Mouse (Mus musculus): Measurements from ENCODE around the gene Cyld. TPM values are rescaled to one million over a fixed set of nuclear protein-coding genes. Genes with fewer than 3 reads are reported as not detected.
A peak's percentile ranks its signal among the peaks of the same experiment; 100 is the strongest.
"Not testable (repeated sequence)": the region's sequence is repeated elsewhere in the genome, so short reads cannot be mapped to it uniquely, and the experiment has no call there.

Cyld gene
- polyA plus RNA-seq (2015; fragmentation: Nextera tagmentation; extraction: Ambion mirVana) = 6.1 and 6.6 TPM in 2 replicates

- H3K27me3 ChIP-seq = no peaks in the 10 kb centered on the region
- peak; percentile 98 for ATAC-seq (ENCODE audit: insufficient read depth)
- H3K4me2 ChIP-seq = peak within 1 kb of the TSS; percentile 93
- H3K27ac ChIP-seq (replicated peaks) = peak within 1 kb of the TSS; percentile 81
- no peaks in the 10 kb centered on the region for H3K36me3 ChIP-seq (replicated peaks)
- H3K4me3 ChIP-seq (replicated peaks) = peak within 1 kb of the TSS; percentile 92
- under 1% methylated on average over 70 of the region's 80 CpGs for WGBS (ENCODE audit: insufficient replicate concordance)
- H3K4me1 ChIP-seq (replicated peaks) = peaks cover 25% of the 10 kb centered on the region
- H3K9ac ChIP-seq = peak within 1 kb of the TSS; percentile 82
- no peaks in the 10 kb centered on the region for H3K9me3 ChIP-seq (replicated peaks)
Observed at GRCm38 (mm10) chr8:88696721-88697641, at the start of gene Cyld. Gene Cyld (plus strand): TSS chr8:88697028.

GRCm38 (mm10) chr8:88648322-88648721 is 48.5 kb upstream of the Cyld start:
- Histone ChIP-seq H3K36me3 (replicated peaks) (no peaks in the 10 kb centered on the region), H3K4me2 (no peak overlapping the region), H3K4me3 (replicated peaks) (no peak overlapping the region), H3K9ac (no peak overlapping the region), H3K9me3 (replicated peaks) (no peaks in the 10 kb centered on the region), H3K27ac (replicated peaks) (no peak overlapping the region), H3K4me1 (replicated peaks) (0 out of 2 replicates have a peak, but pooled peaks cover 11% of the 10 kb centered on the region), H3K27me3 (peaks cover 7% of the 10 kb centered on the region; the same call in 1 of the 2 replicates)
- ATAC-seq (ENCODE audit: insufficient read depth) = no peak

GRCm38 (mm10) chr8:88650016-88650708 is 46.7 kb upstream of the Cyld start:
- ATAC-seq (ENCODE audit: insufficient read depth) = no peak
- Histone ChIP-seq H3K27me3 (peaks cover 7% of the 10 kb centered on the region; the same call in 1 of the 2 replicates), H3K4me2 (no peak overlapping the region), H3K9ac (no peak overlapping the region), H3K4me3 (replicated peaks) (no peak overlapping the region), H3K4me1 (replicated peaks) (0 out of 2 replicates have a peak, but pooled peaks cover 11% of the 10 kb centered on the region), H3K27ac (replicated peaks) (no peak overlapping the region), H3K9me3 (replicated peaks) (no peaks in the 10 kb centered on the region), H3K36me3 (replicated peaks) (no peaks in the 10 kb centered on the region)
- 49% methylated on average over 6 of the region's 6 CpGs for WGBS (ENCODE audit: insufficient replicate concordance)

- not testable (repeated sequence) for H3K4me2 ChIP-seq; H3K9me3 ChIP-seq (replicated peaks); ATAC-seq (ENCODE audit: insufficient read depth); H3K27ac ChIP-seq (replicated peaks); H3K9ac ChIP-seq; H3K4me3 ChIP-seq (replicated peaks); H3K27me3 ChIP-seq; H3K36me3 ChIP-seq (replicated peaks)
- H3K4me1 ChIP-seq (replicated peaks) = 0 out of 2 replicates have a peak, but pooled peaks cover 11% of the 10 kb centered on the region
- 41% methylated on average over 4 of the region's 4 CpGs for WGBS (ENCODE audit: insufficient replicate concordance)
Observed at GRCm38 (mm10) chr8:88651122-88651521, 45.7 kb upstream of the Cyld start.

GRCm38 (mm10) chr8:88655334-88655733 is 41.5 kb upstream of the Cyld start:
- Histone ChIP-seq H3K36me3 (replicated peaks) (no peaks in the 10 kb centered on the region), H3K9me3 (replicated peaks) (no peaks in the 10 kb centered on the region)

GRCm38 (mm10) chr8:88659873-88660272 is 37.0 kb upstream of the Cyld start:
- Histone ChIP-seq H3K9me3 (replicated peaks) (no peaks in the 10 kb centered on the region), H3K36me3 (replicated peaks) (no peaks in the 10 kb centered on the region), H3K4me2 (no peak overlapping the region), H3K27ac (replicated peaks) (no peak overlapping the region), H3K4me1 (replicated peaks) (no peaks in the 10 kb centered on the region), H3K4me3 (replicated peaks) (no peak overlapping the region), H3K9ac (no peak overlapping the region), H3K27me3 (no peaks in the 10 kb centered on the region)
- no peak for ATAC-seq (ENCODE audit: insufficient read depth)
- 66% methylated on average over 3 of the region's 3 CpGs for WGBS (ENCODE audit: insufficient replicate concordance)

More at GRCm38 (mm10) chr8:88655334-88655733, 41.5 kb upstream of the Cyld start:
- H3K4me2 ChIP-seq = no peak overlapping the region
- no peak for ATAC-seq (ENCODE audit: insufficient read depth)
- H3K4me3 ChIP-seq (replicated peaks) = no peak overlapping the region
- H3K9ac ChIP-seq = no peak overlapping the region
- no peak overlapping the region for H3K27ac ChIP-seq (replicated peaks)
- 0 out of 2 replicates have a peak, but pooled peaks cover 3% of the 10 kb centered on the region for H3K4me1 ChIP-seq (replicated peaks)
- H3K27me3 ChIP-seq = no peaks in the 10 kb centered on the region

GRCm38 (mm10) chr8:88662401-88662821 is 34.4 kb upstream of the Cyld start:
- WGBS (ENCODE audit: insufficient replicate concordance) = 23% methylated on average over 6 of the region's 6 CpGs

GRCm38 (mm10) chr8:88664121-88664520 is 32.7 kb upstream of the Cyld start:
- ATAC-seq (ENCODE audit: insufficient read depth) = no peak
- no peak overlapping the region for H3K4me3 ChIP-seq (replicated peaks)
- no peaks in the 10 kb centered on the region; the same call in 1 of the 2 replicates for H3K4me1 ChIP-seq (replicated peaks)
- H3K4me2 ChIP-seq = no peak overlapping the region
- H3K9ac ChIP-seq = no peak overlapping the region
- no peak overlapping the region for H3K27ac ChIP-seq (replicated peaks)
- no peaks in the 10 kb centered on the region for H3K36me3 ChIP-seq (replicated peaks)
- H3K9me3 ChIP-seq (replicated peaks) = no peaks in the 10 kb centered on the region
- WGBS (ENCODE audit: insufficient replicate concordance) = 79% methylated on average over 16 of the region's 16 CpGs
- no peaks in the 10 kb centered on the region for H3K27me3 ChIP-seq

More at GRCm38 (mm10) chr8:88662401-88662821, 34.4 kb upstream of the Cyld start:
- Histone ChIP-seq H3K27me3 (no peaks in the 10 kb centered on the region), H3K9me3 (replicated peaks) (no peaks in the 10 kb centered on the region), H3K27ac (replicated peaks) (0 out of 2 replicates have a peak overlapping the region, but pooled peaks have one; percentile 29), H3K9ac (no peak overlapping the region), H3K4me2 (no peak overlapping the region), H3K4me1 (replicated peaks) (no peaks in the 10 kb centered on the region; the same call in 1 of the 2 replicates), H3K36me3 (replicated peaks) (no peaks in the 10 kb centered on the region), H3K4me3 (replicated peaks) (no peak overlapping the region)
- peak; percentile 34; the same call in 1 of the 2 replicates for ATAC-seq (ENCODE audit: insufficient read depth)

GRCm38 (mm10) chr8:88664947-88665346 is 31.9 kb upstream of the Cyld start:
- WGBS (ENCODE audit: insufficient replicate concordance) = 82% methylated on average over 19 of the region's 19 CpGs
- Histone ChIP-seq H3K9ac (no peak overlapping the region), H3K9me3 (replicated peaks) (no peaks in the 10 kb centered on the region), H3K4me3 (replicated peaks) (no peak overlapping the region), H3K27ac (replicated peaks) (no peak overlapping the region), H3K27me3 (no peaks in the 10 kb centered on the region), H3K4me2 (no peak overlapping the region), H3K4me1 (replicated peaks) (no peaks in the 10 kb centered on the region; the same call in 1 of the 2 replicates), H3K36me3 (replicated peaks) (no peaks in the 10 kb centered on the region)
- no peak for ATAC-seq (ENCODE audit: insufficient read depth)

GRCm38 (mm10) chr8:88666435-88666834 is 30.4 kb upstream of the Cyld start:
- Histone ChIP-seq H3K4me3 (replicated peaks) (no peak overlapping the region), H3K4me1 (replicated peaks) (no peaks in the 10 kb centered on the region; the same call in 1 of the 2 replicates), H3K9ac (no peak overlapping the region), H3K36me3 (replicated peaks) (no peaks in the 10 kb centered on the region), H3K9me3 (replicated peaks) (no peaks in the 10 kb centered on the region), H3K4me2 (no peak overlapping the region), H3K27me3 (no peaks in the 10 kb centered on the region), H3K27ac (replicated peaks) (no peak overlapping the region)
- WGBS (ENCODE audit: insufficient replicate concordance) = 10% methylated on average over 1 of the region's 1 CpGs
- no peak for ATAC-seq (ENCODE audit: insufficient read depth)
